8 mouse cellular contexts compared by ENCODE assay signal in genomic region chr10:79745898-79746773, GRCm38 (mm10). TPM values are rescaled to one million over a fixed set of nuclear protein-coding genes. Genes with fewer than 3 reads are reported as not detected.
DNase-seq lines count a peak whose midpoint lies in the region; ATAC-seq and TF ChIP-seq lines count a peak whose summit lies in the region.

Polrmt (minus strand) TSS chr10:79746581.

- peak; percentile 90 for TF ChIP-seq POLR2A in brain, embryonic 14.5 days (IDR thresholded peaks at IDR 0.05; ENCODE audit: borderline replicate concordance, extremely low read depth, insufficient read depth, insufficient read length, poor library complexity, severe bottlenecking)
- peak; percentile 65; the same call in 1 of the 2 replicates for TF ChIP-seq POLR2A in liver, adult 2 months (IDR thresholded peaks at IDR 0.05; ENCODE audit: extremely low read depth, insufficient read depth, low read length)
- TF ChIP-seq POLR2A in myocyte (IDR thresholded peaks at IDR 0.05; ENCODE audit: insufficient read length, low read depth), result peak; percentile 94

- 3% methylated on average over 38 of the region's 38 CpGs for WGBS in heart, embryonic 11.5 days (ENCODE audit: insufficient replicate concordance)
- WGBS in kidney, embryonic 16.5 days, result 3% methylated on average over 38 of the region's 38 CpGs
- WGBS in liver, adult 2 months, result 1% methylated on average over 38 of the region's 38 CpGs

- H3K9me3 ChIP-seq in erythroblast, embryonic 14.5 days (ENCODE audit: control insufficient read depth, low read length), result no peaks in the 10 kb centered on the region
- H3K9me3 ChIP-seq in heart, embryonic 11.5 days (replicated peaks; ENCODE audit: control insufficient read depth, low read length), result peaks cover 3% of the 10 kb centered on the region
- H3K9me3 ChIP-seq in kidney, embryonic 16.5 days (ENCODE audit: low read length), result no peaks in the 10 kb centered on the region; the same call in 1 of the 2 replicates

- peak; percentile 89 for ATAC-seq in heart, embryonic 11.5 days (replicated peaks; ENCODE audit: insufficient number of reproducible peaks, low FRiP score, low TSS enrichment)
- ATAC-seq in kidney, embryonic 16.5 days (ENCODE audit: low FRiP score, low TSS enrichment), result peak; percentile 96

- TF ChIP-seq CTCF in C2C12 (IDR thresholded peaks at IDR 0.05; ENCODE audit: control insufficient read depth, insufficient read depth, insufficient read length), result no peak
- TF ChIP-seq CTCF in brain, embryonic 14.5 days (IDR thresholded peaks at IDR 0.05; ENCODE audit: borderline replicate concordance, extremely low read depth, insufficient read depth, insufficient read length), result peak; percentile 40; the same call in 1 of the 2 replicates
- peak; percentile 41 for TF ChIP-seq CTCF in liver, adult 2 months (IDR thresholded peaks at IDR 0.05; ENCODE audit: low read depth, low read length)

- H3K4me1 ChIP-seq in erythroblast, embryonic 14.5 days (ENCODE audit: control insufficient read depth), result peaks cover 51% of the 10 kb centered on the region
- peaks cover 7% of the 10 kb centered on the region for H3K4me1 ChIP-seq in heart, embryonic 11.5 days (ENCODE audit: control insufficient read depth, insufficient read depth, low read length)
- peaks cover 11% of the 10 kb centered on the region for H3K4me1 ChIP-seq in kidney, embryonic 16.5 days (ENCODE audit: insufficient read depth, low read length)
- H3K4me1 ChIP-seq in liver, adult 2 months (ENCODE audit: control insufficient read depth, insufficient read depth, low read length), result peaks cover 5% of the 10 kb centered on the region

- peak within 1 kb of the TSS; percentile 43 for H3K4me3 ChIP-seq in C2C12 (ENCODE audit: insufficient read depth, poor library complexity, severe bottlenecking)
- peak within 1 kb of the TSS; percentile 80 for H3K4me3 ChIP-seq in erythroblast, embryonic 14.5 days (replicated peaks)
- peak within 1 kb of the TSS; percentile 64 for H3K4me3 ChIP-seq in heart, embryonic 11.5 days (ENCODE audit: low read depth, low read length)
- peak within 1 kb of the TSS; percentile 78 for H3K4me3 ChIP-seq in kidney, embryonic 16.5 days (ENCODE audit: low read length)
- peak within 1 kb of the TSS; percentile 75 for H3K4me3 ChIP-seq in liver, adult 2 months (ENCODE audit: insufficient read depth, low read depth, low read length)
- peak within 1 kb of the TSS; percentile 52 for H3K4me3 ChIP-seq in myocyte

- peak; percentile 99 for DNase-seq in brain, embryonic 14.5 days (ENCODE audit: low read depth)
- DNase-seq in liver, adult 2 months (ENCODE audit: extremely low read depth, low read depth, low spot score), result peak; percentile 94
- DNase-seq in splenic B cell, adult 2 months (ENCODE audit: low read depth, low spot score), result peak; percentile 98

- H3ac ChIP-seq in C2C12 (ENCODE audit: control insufficient read depth, insufficient read length, low read depth) (peak within 1 kb of the TSS; percentile 79), myocyte (ENCODE audit: control insufficient read depth, insufficient read length) (no peak within 1 kb of the TSS)

- peaks cover 7% of the 10 kb centered on the region for H3K79me3 ChIP-seq in C2C12 (ENCODE audit: low read depth)

- H3K79me2 ChIP-seq in C2C12 (ENCODE audit: control insufficient read depth, insufficient read depth), result peaks cover 14% of the 10 kb centered on the region
- H3K79me2 ChIP-seq in liver, adult 2 months (ENCODE audit: control insufficient read depth, insufficient read depth, low read length), result no peaks in the 10 kb centered on the region
- H3K79me2 ChIP-seq in myocyte (ENCODE audit: control insufficient read depth, insufficient read depth), result peaks cover 10% of the 10 kb centered on the region

- peak within 1 kb of the TSS; percentile 73 for H3K9ac ChIP-seq in heart, embryonic 11.5 days (ENCODE audit: low read depth, low read length)
- H3K9ac ChIP-seq in kidney, embryonic 16.5 days (replicated peaks; ENCODE audit: low read length), result peak within 1 kb of the TSS; percentile 77
- H3K9ac ChIP-seq in liver, adult 2 months (ENCODE audit: low read depth, low read length), result peak within 1 kb of the TSS; percentile 82

- peak within 1 kb of the TSS; percentile 41; the same call in 1 of the 2 replicates for H3K27ac ChIP-seq in heart, embryonic 11.5 days (ENCODE audit: low read depth, low read length)
- peak within 1 kb of the TSS; percentile 43; the same call in 1 of the 2 replicates for H3K27ac ChIP-seq in kidney, embryonic 16.5 days (ENCODE audit: low read length)
- peak within 1 kb of the TSS; percentile 77 for H3K27ac ChIP-seq in liver, adult 2 months (replicated peaks; ENCODE audit: insufficient read depth, low read depth, low read length)

- H3K36me3 ChIP-seq in C2C12 (ENCODE audit: control insufficient read depth, insufficient read depth) (peaks cover 27% of the 10 kb centered on the region), myocyte (ENCODE audit: control insufficient read depth, insufficient read depth) (peaks cover 5% of the 10 kb centered on the region)
- peaks cover 32% of the 10 kb centered on the region for H3K36me3 ChIP-seq in erythroblast, embryonic 14.5 days (ENCODE audit: control insufficient read depth)
- H3K36me3 ChIP-seq in heart, embryonic 11.5 days (ENCODE audit: control insufficient read depth, insufficient read depth, low read length), result peaks cover 22% of the 10 kb centered on the region
- peaks cover 31% of the 10 kb centered on the region for H3K36me3 ChIP-seq in kidney, embryonic 16.5 days (ENCODE audit: insufficient read depth, low read length)
- H3K36me3 ChIP-seq in liver, adult 2 months (ENCODE audit: control insufficient read depth, insufficient read depth, low read length), result peaks cover 7% of the 10 kb centered on the region; the same call in 1 of the 2 replicates
- H3K36me3 ChIP-seq in splenic B cell, adult 2 months (ENCODE audit: control insufficient read depth, insufficient read depth, low read length, poor library complexity, severe bottlenecking), result peaks cover 7% of the 10 kb centered on the region

- peak within 1 kb of the TSS; percentile 81 for H3K4me2 ChIP-seq in heart, embryonic 11.5 days
- peak within 1 kb of the TSS; percentile 59 for H3K4me2 ChIP-seq in kidney, embryonic 16.5 days (replicated peaks; ENCODE audit: low read depth, low read length)
- H3K4me2 ChIP-seq in myocyte (ENCODE audit: low read depth), result peak within 1 kb of the TSS; percentile 97

- H3K27me3 ChIP-seq in C2C12 (ENCODE audit: control insufficient read depth, insufficient read depth, insufficient read length) (no peaks in the 10 kb centered on the region), myocyte (ENCODE audit: control insufficient read depth, insufficient read depth, insufficient read length) (no peaks in the 10 kb centered on the region)
- no peaks in the 10 kb centered on the region for H3K27me3 ChIP-seq in erythroblast, embryonic 14.5 days (ENCODE audit: control insufficient read depth)
- no peaks in the 10 kb centered on the region for H3K27me3 ChIP-seq in heart, embryonic 11.5 days (ENCODE audit: control insufficient read depth, insufficient read depth, low read length)
- no peaks in the 10 kb centered on the region for H3K27me3 ChIP-seq in kidney, embryonic 16.5 days (ENCODE audit: insufficient read depth, low read length)
- no peaks in the 10 kb centered on the region for H3K27me3 ChIP-seq in liver, adult 2 months (ENCODE audit: control insufficient read depth, insufficient read depth, low read length)
- H3K27me3 ChIP-seq in splenic B cell, adult 2 months (ENCODE audit: control insufficient read depth, insufficient read depth, low read length, poor library complexity, severe bottlenecking), result no peaks in the 10 kb centered on the region

TF ChIP-seq in C2C12, 6 proteins besides CTCF, POLR2A, EP300 and RAD21:
- TF ChIP-seq FOSL1 (IDR thresholded peaks at IDR 0.05; ENCODE audit: insufficient read depth, low read length, poor library complexity, severe bottlenecking) (no peak), MAX (IDR thresholded peaks at IDR 0.05) (peak; percentile 61), MYOG (IDR thresholded peaks at IDR 0.05; ENCODE audit: control insufficient read depth, extremely low read depth, insufficient read length) (no peak)

TF ChIP-seq in myocyte, 11 proteins besides CTCF, POLR2A, EP300 and RAD21:
- TF ChIP-seq REST (IDR thresholded peaks at IDR 0.05; ENCODE audit: insufficient read depth, insufficient read length), result no peak
- no peak for TF ChIP-seq MYOD1 (IDR thresholded peaks at IDR 0.05; ENCODE audit: control insufficient read depth in 1 of 3, insufficient read length in 2 of 3, low read depth in 2 of 3)
- TF ChIP-seq SRF (IDR thresholded peaks at IDR 0.05; ENCODE audit: control insufficient read depth, insufficient read length, low read depth), result peak; percentile 85
- TF ChIP-seq TCF3 (IDR thresholded peaks at IDR 0.05; ENCODE audit: insufficient read length, low read depth), result no peak
- TF ChIP-seq MYOG (IDR thresholded peaks at IDR 0.05; ENCODE audit: control insufficient read depth in 1 of 3, insufficient read depth in 1 of 3, insufficient read length in 2 of 3, low read depth in 2 of 3), result no peak
- TF ChIP-seq E2F4 (IDR thresholded peaks at IDR 0.05; ENCODE audit: insufficient read depth), result no peak
- TF ChIP-seq MAX (IDR thresholded peaks at IDR 0.05; ENCODE audit: low read depth), result no peak
- TF ChIP-seq TCF12 (IDR thresholded peaks at IDR 0.05; ENCODE audit: insufficient read depth, poor library complexity, severe bottlenecking), result no peak
- TF ChIP-seq POLR2AphosphoS2 (IDR thresholded peaks at IDR 0.05; ENCODE audit: insufficient read length, low read depth), result peak; percentile 68

RNA-seq across cellular contexts. Expression of gene Polrmt, which starts in this region (rescaled TPM):
- polyA plus RNA-seq in C2C12 (2012; fragmentation: generic; extraction: Trizol) (56.5 TPM), myocyte (2012; fragmentation: generic; extraction: Trizol) (82.3 TPM)
- polyA plus RNA-seq in brain, embryonic 14.5 days (2012; rRNA removed), result 63.0 and 81.6 TPM in 2 replicates
- 2.1 and 2.5 TPM in 2 replicates for polyA plus RNA-seq in erythroblast, embryonic 14.5 days (2012)
- polyA plus RNA-seq in heart, embryonic 11.5 days (2014; fragmentation: Nextera tagmentation; extraction: Ambion mirVana), result 22.7 and 23.6 TPM in 2 replicates
- 60.9 and 63.8 TPM in 2 replicates for polyA plus RNA-seq in kidney, embryonic 16.5 days (2015; fragmentation: Nextera tagmentation; extraction: Ambion mirVana)
- total RNA-seq in liver, adult 2 months (2014; rRNA removed), result 7.7 and 12.8 TPM in 2 replicates
- 32.7 and 42.4 TPM in 2 replicates for polyA plus RNA-seq in liver, adult 2 months (2012; rRNA removed)

Comparison
In these comparisons a context has a peak if more than half of its experiments do, and no peak if none do; other contexts are left out.
1. Peak in every context shown above with its lines: DNase-seq, ATAC-seq, H3K4me3 ChIP-seq and H3K27ac ChIP-seq.